Mouse (Mus musculus): ENCODE results near the gene Catsperz. TPM values are rescaled to one million over a fixed set of nuclear protein-coding genes. Genes with fewer than 3 reads are reported as not detected.

Catsperz gene
- polyA plus RNA-seq, 1 experiment from 2014 or later = 1.6 TPM

DNA sequence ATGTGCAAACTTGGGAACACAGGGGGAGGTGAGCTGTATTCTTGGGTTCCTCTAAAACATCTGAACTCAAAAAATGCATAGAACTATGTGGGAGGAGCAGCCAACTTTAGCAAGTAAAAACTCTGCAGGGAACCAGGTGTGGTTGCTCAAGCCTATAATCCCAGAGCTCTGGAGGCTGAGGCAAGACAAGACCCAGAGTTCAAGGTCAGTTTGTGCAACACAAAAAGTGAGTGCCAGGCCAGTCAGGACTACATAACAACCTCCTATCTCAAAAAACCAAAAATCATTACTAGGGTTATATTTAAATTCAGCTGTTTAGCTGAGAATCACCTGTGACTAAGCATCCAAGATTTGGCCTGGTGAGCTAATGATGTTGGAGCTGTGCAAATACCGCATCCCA is 6.8 kb upstream of the Catsperz start:
- Histone ChIP-seq H3K27ac (no peak overlapping the region), H3K4me3 (replicated peaks) (no peak overlapping the region), H3K4me2 (no peak overlapping the region), H3K27me3 (replicated peaks) (peaks cover 65% of the 10 kb centered on the region), H3K36me3 (no peaks in the 10 kb centered on the region), H3K9ac (no peak overlapping the region), H3K9me3 (no peaks in the 10 kb centered on the region), H3K4me1 (peaks cover 12% of the 10 kb centered on the region)
- no peak for ATAC-seq (ENCODE audit: insufficient read depth, low FRiP score, low read depth)
- WGBS = 58% methylated on average over 1 of the region's 1 CpGs

DNA sequence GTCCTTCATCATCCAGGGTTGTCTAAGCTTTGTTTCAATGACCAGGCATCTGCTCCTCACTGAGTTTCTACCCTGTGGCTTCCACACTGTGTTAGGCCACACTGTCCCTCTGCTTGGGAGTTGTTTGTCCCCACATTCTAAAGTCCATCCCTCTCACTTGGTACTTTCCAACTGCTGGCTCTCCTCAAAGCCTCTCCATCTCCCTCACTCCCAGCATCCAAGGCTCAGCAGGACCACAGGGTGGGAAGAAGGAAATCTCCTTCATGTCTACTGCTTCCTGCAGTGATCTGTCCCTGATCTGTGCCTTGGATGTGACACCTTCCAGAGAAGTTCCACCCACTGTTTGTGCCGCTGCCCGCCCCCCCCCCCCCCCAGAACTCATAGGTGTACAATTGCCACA is 5.8 kb upstream of the Catsperz start:
- no peaks in the 10 kb centered on the region for H3K36me3 ChIP-seq
- no peak overlapping the region for H3K4me2 ChIP-seq
- WGBS = 7% methylated on average over 2 of the region's 2 CpGs
- peaks cover 71% of the 10 kb centered on the region for H3K27me3 ChIP-seq (replicated peaks)
- H3K4me1 ChIP-seq = peaks cover 16% of the 10 kb centered on the region
- H3K9me3 ChIP-seq = no peaks in the 10 kb centered on the region
- H3K27ac ChIP-seq = no peak overlapping the region
- H3K9ac ChIP-seq = no peak overlapping the region
- no peak overlapping the region for H3K4me3 ChIP-seq (replicated peaks)
- no peak for ATAC-seq (ENCODE audit: insufficient read depth, low FRiP score, low read depth)

DNA sequence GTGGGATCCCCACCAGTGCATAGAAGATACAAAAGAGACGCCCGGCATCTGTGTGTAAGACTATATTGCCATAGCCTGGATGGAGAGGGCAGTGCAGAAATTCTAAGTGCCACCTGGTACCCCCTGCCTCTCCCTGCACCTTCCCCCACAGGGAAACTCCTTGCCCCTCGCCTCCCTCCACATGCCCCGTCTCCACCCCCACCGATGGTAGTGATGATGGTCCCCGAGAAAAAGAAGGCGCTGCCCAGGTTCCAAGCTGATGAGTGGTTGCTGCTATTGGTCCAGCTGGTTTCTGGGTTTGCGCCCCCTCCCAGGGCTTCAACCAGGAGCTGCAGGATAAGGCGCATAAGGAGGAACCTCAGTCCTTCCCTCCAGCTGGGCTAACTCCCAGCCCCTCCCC is 2.9 kb upstream of the Catsperz start:
- H3K9ac ChIP-seq = no peak overlapping the region
- no peak overlapping the region for H3K27ac ChIP-seq
- ATAC-seq (ENCODE audit: insufficient read depth, low FRiP score, low read depth) = no peak
- peaks cover 23% of the 10 kb centered on the region for H3K4me1 ChIP-seq
- H3K4me3 ChIP-seq (replicated peaks) = peak overlapping the region; percentile 17
- H3K9me3 ChIP-seq = no peaks in the 10 kb centered on the region
- no peaks in the 10 kb centered on the region for H3K36me3 ChIP-seq
- whole genome bisulfite sequencing = 15% methylated on average over 9 of the region's 9 CpGs
- peaks cover 71% of the 10 kb centered on the region for H3K27me3 ChIP-seq (replicated peaks)
- peak overlapping the region; percentile 40 for H3K4me2 ChIP-seq

DNA sequence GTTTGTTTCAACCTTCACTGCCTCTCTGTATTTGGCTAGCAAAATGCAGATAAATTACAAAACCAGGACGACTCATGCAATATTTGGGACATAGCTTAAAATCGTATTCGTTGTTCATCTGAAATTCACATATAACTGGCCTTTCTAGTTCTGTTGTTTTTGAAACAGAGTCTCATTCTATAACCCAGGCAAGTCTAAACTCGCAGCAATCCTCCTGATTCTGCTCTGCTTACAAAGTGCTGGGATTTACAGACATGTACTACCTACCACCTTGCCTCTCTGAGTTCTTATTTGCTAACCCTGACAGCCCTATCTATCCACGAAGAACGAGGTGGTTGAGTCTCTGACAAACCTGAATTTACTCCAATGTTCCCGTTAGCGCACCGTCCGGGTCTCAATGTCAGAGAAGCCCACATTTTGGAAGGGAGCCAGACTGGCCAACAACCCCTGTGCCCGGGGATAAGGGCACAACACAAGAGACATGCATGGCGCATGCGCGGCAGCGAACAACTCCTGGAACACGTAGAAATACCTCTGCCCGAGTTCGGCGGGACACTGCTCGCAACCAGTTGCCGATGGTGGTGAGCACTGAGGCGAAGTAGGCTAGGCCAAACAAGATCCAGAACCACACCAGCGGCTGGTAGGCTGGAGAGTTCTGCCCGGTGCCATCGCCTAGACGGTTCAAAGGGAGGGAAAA is 1.5 kb upstream of the Catsperz start:
- Histone ChIP-seq H3K4me1 (peaks cover 32% of the 10 kb centered on the region), H3K9me3 (no peaks in the 10 kb centered on the region), H3K9ac (no peak overlapping the region), H3K27me3 (replicated peaks) (peaks cover 61% of the 10 kb centered on the region), H3K27ac (peak overlapping the region; percentile 57; the same call in 1 of the 2 replicates), H3K36me3 (no peaks in the 10 kb centered on the region), H3K4me2 (peak overlapping the region; percentile 40), H3K4me3 (replicated peaks) (peak overlapping the region; percentile 17)
- 15% methylated on average over 26 of the region's 26 CpGs for WGBS
- no peak for ATAC-seq (ENCODE audit: insufficient read depth, low FRiP score, low read depth)

DNA sequence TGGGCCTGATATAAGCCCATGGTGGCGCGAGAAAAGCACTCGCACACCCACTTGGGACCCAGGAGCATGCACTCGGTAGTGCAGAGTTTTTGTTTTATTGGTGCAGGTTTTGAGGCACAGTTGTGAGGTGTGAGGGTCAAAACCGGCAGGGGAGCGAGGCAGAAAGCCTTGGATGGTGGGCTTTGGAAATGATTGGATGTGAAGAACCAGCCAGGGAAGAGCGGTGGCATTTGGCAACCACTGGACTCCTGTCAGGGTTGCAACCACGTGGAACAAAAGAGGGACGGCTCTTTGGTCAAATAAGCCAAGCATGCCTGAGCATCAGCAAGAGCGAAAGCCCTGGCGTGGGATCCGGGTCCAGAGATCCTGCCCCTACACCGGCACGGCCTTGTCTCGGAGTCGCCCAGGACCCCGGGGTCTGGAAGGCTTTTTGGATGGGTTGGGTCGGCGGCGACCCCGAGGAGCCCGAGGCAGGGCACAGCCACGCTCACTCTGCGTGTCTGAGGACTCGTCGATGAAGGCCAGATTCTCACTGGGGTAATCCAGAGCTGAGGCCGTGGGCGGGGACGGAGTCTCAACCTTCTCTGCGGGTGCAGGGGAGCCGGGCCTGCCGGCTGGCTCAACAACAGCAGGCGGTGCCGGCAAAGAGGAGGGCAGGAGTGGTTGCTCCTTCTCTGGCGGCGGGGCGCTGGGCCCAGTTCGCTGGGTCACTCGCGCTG is 590 bp upstream of the Catsperz start:
- no peak overlapping the region for H3K9ac ChIP-seq
- H3K4me1 ChIP-seq = peaks cover 35% of the 10 kb centered on the region
- peak overlapping the region; percentile 57; the same call in 1 of the 2 replicates for H3K27ac ChIP-seq
- peak overlapping the region; percentile 52 for H3K4me2 ChIP-seq
- H3K27me3 ChIP-seq (replicated peaks) = peaks cover 58% of the 10 kb centered on the region
- ATAC-seq (ENCODE audit: insufficient read depth, low FRiP score, low read depth) = no peak
- no peaks in the 10 kb centered on the region for H3K9me3 ChIP-seq
- H3K36me3 ChIP-seq = no peaks in the 10 kb centered on the region
- H3K4me3 ChIP-seq (replicated peaks) = peak overlapping the region; percentile 28; the same call in 1 of the 2 replicates
- 19% methylated on average over 40 of the region's 40 CpGs for WGBS

DNA sequence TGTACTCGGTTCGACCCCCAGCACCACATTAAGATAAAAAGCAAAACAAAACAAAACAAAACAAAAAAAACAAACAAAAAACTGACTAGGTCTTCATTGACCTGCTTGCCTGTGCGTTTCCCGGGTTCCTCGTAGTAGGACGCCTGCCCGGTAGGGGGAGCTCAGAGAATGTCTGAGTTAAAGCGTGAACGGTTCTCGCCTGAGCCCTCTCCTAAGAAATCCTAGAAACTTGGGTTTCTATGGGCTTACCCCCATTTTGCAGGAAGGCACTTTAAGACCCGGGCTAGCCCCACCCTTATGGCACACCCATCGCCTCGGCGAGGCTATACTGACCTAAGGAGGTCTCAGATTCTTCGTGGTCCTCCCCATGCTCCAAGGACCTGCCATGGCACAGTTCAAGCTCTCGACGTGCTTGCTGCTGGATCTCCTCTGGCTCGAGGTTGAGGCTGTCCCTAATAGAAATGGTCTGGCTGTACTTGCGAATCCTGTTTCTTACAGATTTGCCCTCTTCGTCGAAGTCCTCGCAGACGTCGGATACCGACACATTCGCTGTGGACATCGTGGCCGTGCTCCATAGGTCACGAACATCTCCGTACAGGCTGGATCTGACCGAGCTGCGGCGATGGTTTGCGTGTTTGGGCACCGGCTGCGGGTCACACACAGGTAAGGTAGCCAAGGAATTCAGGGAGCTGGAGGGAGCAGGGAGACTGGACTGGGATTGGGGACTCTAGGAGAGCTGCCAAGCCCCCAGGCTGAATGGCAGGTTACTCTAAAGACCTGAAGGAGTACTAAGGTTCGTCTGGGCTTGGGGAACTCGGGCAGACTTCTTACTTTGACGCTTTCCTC is 496 bp downstream of the Catsperz start:
- 4% methylated on average over 39 of the region's 39 CpGs for WGBS
- no peak for ATAC-seq (ENCODE audit: insufficient read depth, low FRiP score, low read depth)
- Histone ChIP-seq H3K9me3 (no peaks in the 10 kb centered on the region), H3K4me1 (peaks cover 46% of the 10 kb centered on the region), H3K9ac (no peak overlapping the region), H3K4me3 (replicated peaks) (peak overlapping the region; percentile 28), H3K36me3 (no peaks in the 10 kb centered on the region), H3K27me3 (replicated peaks) (peaks cover 54% of the 10 kb centered on the region), H3K27ac (no peak overlapping the region), H3K4me2 (peak overlapping the region; percentile 52)

DNA sequence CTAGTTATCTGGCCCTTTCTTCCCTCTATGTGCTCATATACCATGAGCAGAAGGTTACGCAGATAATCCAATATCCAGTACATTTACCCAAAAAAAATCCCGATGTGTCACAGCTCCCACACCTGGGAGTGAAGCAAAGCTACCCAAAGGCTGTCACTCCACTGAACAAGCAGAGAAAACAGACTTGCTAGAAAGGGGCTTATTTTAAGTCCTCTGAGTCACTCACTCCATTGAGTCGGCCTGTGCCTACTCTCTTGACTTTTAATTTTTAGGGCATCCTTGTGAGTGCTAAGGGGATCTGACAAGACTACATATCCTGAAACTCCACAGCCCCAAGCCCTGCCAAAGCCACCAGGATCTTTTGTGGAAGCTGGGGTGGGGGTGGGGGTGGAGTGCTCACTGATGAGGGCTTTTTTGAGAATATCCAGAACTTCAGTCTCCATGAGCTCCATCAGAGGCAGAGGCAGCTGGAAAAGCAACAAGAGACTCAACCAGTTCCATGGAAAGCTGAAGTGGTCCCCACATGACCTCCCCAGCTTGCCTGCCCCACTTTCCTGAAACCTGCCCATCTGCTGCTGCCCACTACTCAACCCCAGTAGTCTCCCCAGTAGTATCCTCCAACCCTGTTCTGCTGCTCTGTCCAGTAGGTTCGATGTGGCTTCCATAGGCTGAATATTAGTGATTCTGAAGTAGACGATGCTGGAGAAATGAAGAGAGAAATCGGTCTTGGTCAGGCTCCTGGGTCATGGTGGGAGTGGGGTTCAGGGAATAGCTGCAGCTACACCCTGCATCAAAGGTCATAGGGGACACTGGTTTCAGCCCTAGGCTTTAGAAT is 2.1 kb downstream of the Catsperz start:
- Histone ChIP-seq H3K36me3 (no peaks in the 10 kb centered on the region), H3K9ac (no peak overlapping the region), H3K4me3 (replicated peaks) (0 out of 2 replicates have a peak overlapping the region, but pooled peaks have one; percentile 75), H3K4me2 (no peak overlapping the region), H3K9me3 (no peaks in the 10 kb centered on the region), H3K4me1 (peaks cover 48% of the 10 kb centered on the region), H3K27ac (no peak overlapping the region), H3K27me3 (replicated peaks) (peaks cover 51% of the 10 kb centered on the region)
- 59% methylated on average over 6 of the region's 6 CpGs for WGBS
- ATAC-seq (ENCODE audit: insufficient read depth, low FRiP score, low read depth) = no peak

DNA sequence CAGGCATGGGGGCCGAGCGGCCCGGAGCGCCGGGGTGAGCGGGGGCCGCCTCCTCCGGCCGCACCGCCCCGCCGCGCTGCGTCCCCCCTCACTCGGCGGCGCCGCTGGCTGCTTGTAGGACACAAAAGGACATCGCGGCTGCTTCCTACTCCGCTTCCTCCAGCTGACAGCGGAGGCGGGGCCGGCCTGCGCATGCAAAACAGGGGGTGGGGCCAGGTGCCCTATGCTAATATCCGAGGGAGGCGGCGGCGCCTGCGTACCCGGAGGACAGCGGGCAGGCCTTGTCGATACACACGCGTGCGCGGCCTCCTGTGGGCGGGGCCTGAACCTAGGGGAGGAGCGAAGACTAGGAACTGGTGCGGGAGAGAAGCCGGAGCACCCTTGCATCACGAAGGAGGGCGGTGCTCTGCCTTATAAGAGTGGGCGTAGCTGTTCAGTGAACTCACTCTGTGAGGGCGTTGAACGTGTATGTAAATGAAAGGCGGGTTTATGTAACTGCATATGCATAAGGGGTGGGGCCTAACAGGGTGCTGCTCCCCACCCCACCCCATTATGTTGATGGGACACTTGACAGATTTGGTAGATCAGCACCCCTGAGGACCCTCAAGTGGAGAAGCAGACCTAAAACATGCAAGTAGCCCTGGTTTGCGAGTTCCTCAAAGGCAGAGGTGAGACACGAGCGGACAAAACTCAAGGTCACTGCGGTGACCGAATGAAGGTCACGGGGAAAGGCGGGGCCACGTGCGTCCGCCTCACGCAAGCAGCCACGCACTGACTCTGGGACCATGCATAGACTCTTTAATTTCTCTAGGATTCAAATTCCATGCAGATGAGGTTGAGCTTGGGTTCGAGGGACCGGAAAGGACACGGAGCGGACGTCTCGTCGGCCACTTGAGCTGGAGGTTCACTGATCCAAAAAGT is 3.3 kb downstream of the Catsperz start, which contains the start of gene Esrra:
Gene Esrra (minus strand): TSS at position 167 of the 921 bp plus-strand sequence.
- peaks cover 45% of the 10 kb centered on the region for H3K4me1 ChIP-seq
- peak; percentile 95 for ATAC-seq (ENCODE audit: insufficient read depth, low FRiP score, low read depth)
- H3K27me3 ChIP-seq (replicated peaks) = peaks cover 39% of the 10 kb centered on the region
- peak within 1 kb of the TSS; percentile 75 for H3K4me3 ChIP-seq (replicated peaks)
- H3K27ac ChIP-seq = peak within 1 kb of the TSS; percentile 91
- H3K4me2 ChIP-seq = peak within 1 kb of the TSS; percentile 88
- under 1% methylated on average over 48 of the region's 66 CpGs for WGBS
- no peaks in the 10 kb centered on the region for H3K9me3 ChIP-seq
- peak within 1 kb of the TSS; percentile 63 for H3K9ac ChIP-seq
- no peaks in the 10 kb centered on the region for H3K36me3 ChIP-seq

DNA sequence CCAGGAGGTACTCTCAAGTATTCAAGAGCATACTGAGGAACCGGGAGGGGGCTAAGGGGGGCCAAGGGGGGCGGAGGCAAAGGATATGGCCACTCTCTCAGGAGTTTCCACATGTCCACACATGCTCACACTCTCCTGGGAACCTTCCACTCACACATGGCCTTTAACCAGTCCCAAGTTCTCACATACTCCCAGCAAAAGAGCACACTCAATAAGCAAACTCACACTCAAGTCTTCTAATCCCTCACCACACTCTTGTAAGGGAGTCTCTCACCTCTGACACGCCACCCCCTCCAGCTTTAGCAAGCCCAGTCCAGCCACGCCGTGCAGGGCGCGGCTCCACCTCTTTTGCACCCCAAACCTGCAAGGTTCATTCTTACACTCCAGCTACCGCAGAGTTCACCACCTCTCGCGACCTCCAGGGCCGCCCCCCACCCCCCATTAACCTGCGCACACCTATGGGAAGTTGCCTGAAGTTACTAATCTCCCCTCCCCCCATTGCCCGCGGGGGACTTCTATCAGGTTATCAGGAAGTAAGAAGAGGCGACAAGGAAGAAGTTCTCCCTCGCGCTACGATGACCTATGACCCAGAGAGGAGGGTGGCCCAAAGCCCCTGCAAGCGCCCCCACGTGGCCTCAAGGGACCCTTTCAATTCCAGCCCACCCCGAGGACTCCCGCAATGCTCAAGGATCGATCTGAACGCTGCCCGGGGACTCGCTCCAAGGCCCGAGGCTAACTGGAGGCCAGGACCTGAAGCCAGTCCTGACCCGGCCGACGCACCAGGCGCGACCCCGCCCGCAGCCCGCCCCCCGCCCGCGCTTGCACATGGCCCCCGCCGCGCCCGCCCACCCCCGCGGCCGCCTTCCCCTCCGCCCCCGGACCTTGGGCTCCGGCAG is 4.2 kb downstream of the Catsperz start:
- 2% methylated on average over 47 of the region's 48 CpGs for WGBS
- Histone ChIP-seq H3K27me3 (replicated peaks) (peaks cover 32% of the 10 kb centered on the region), H3K4me3 (replicated peaks) (peak overlapping the region; percentile 75), H3K9me3 (no peaks in the 10 kb centered on the region), H3K4me1 (peaks cover 42% of the 10 kb centered on the region), H3K27ac (peak overlapping the region; percentile 91), H3K9ac (peak overlapping the region; percentile 63), H3K4me2 (peak overlapping the region; percentile 88), H3K36me3 (no peaks in the 10 kb centered on the region)
- ATAC-seq (ENCODE audit: insufficient read depth, low FRiP score, low read depth) = no peak

Measured in stomach, embryonic 15.5 days (tissue).